Mouse (Mus musculus): ENCODE measurements around the gene Cpt1b.

GRCm38 (mm10) chr15:89373027-89373761 lies 52.5 kb downstream of the Cpt1b start:
- peak; percentile 72 for TF ChIP-seq CTCF (IDR thresholded peaks at IDR 0.05; ENCODE audit: insufficient read depth, low read length)
- TF ChIP-seq POLR2A (IDR thresholded peaks at IDR 0.05; ENCODE audit: borderline replicate concordance, extremely low read depth, low read depth, low read length), result no peak; the same call in 1 of the 2 replicates
